Mouse (Mus musculus) ES-Bruce4 (cell line): ENCODE measurements around the gene Gm7697.
"Not testable (repeated sequence)": the region's sequence is repeated elsewhere in the genome, so short reads cannot be mapped to it uniquely, and the experiment has no call there.

Source experiments
- EP300 ChIP-seq: IDR thresholded peaks from 2 replicates; pipeline ENCODE4 v1.6.1; 2011; ENCODE audit warnings: low read depth, low read length; ENCODE audit not compliant: insufficient read depth
- POLR2A ChIP-seq: IDR thresholded peaks from one replicate; pipeline ENCODE4 v1.8.1; 2011; ENCODE audit warnings: low read length; ENCODE audit not compliant: insufficient read depth

DNA sequence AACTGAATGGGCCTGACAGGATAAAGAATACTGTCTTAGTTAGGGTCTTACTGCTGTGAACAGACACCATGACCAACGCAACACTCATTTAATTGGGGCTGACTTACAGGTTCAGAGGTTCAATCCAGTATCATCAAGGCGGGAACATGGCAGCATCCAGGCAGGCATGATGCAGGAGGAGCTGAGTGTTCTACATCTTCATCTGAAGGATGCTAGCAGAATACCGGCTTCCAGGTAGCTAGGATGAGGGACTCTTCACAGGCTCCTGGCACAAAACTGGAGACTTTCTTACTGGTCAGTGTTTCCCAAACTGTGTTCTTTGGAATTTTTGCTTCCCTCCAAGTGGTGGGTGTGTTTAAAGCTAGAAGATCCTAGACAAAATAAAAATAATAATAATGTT, 25.3 kb upstream of the Gm7697 start:
- not testable (repeated sequence) for TF ChIP-seq POLR2A, EP300
